Mouse (Mus musculus) heart, adult 11 months (tissue): ENCODE results near the gene Glb1l.
"Not testable (repeated sequence)": the region's sequence is repeated elsewhere in the genome, so short reads cannot be mapped to it uniquely, and the experiment has no call there.

Experiments
- DNase-seq: peaks from one replicate; pipeline ENCODE4 v3.0.0; 2022

The Glb1l gene

DNA sequence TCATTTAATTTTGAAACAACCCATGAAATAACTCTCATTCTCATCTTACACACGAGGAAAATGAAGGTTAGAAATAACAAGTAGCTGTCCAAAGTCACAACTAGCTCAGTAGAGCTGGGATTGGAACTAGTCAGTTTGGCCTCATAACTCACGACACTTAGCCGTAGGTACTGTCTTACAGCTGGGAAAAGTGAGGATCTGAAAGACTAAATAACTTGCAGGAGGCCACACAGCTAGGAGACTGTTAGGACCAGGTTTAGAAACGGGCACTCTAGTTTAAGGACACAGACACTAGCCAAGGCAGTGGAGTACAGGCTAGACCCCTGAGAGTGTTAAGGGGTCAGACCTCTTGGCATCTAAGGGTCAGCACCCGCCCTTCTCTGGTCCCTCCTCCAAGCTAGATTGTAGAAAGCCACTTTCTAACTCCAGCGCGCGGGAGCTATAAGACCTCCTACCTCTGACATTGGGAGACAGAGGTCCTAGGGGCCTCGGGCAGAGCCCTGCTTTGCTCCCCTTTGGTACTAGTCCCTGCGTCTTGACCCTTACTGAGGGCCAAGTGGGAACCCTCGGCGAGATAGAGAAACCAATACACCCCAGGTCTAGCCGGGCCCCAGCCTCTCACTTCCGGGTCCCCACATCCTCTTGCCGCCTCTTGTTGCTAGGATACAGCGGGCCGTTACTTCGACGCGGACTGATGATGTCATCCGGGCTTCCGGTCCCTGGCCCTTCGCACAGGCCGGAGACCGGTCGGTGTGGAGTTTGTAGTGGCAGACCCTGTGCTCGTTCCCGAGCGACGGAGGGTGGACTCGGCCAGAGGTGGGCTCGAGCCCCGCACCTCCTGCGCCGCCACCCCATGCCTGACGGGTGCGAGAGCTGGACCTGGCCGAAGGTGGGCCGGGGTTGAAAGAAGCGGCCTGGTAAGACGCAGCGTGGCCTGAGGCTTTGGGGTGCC, at the start of gene Glb1l, which contains the start of gene Stk16:
Gene Glb1l (minus strand): TSS at position 678 of the 952 bp plus-strand sequence.
Gene Stk16 (plus strand): TSS at position 703 of the 952 bp plus-strand sequence.
- DNase-seq, result peak; percentile 100

DNA sequence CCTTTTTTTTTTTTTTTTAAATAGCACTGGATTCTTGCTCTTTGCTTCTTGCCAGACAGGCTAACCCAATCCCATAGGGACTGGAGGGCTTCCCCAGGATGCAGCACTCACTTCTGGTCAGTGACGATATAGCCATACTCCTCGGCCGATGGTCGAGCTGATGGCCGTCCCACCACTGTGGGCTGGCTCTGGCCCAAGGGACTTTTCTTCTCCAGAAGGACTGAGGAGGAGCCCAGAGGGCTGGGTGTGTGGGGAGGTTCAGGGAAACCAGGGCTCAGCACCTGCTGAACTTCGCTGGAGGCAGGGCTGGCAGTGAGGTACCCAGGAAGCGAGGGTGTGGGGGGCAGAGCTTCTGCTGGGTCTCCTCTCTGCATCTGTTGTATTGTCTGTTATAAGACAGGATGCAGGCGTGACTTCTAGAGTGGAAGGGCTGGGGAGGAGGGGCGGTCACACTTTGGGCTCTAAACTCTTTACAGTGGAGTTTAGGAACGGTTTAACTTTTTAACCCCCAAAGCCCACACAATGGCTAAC, 45.0 kb upstream of the Glb1l start:
- peak; percentile 94 for DNase-seq

DNA sequence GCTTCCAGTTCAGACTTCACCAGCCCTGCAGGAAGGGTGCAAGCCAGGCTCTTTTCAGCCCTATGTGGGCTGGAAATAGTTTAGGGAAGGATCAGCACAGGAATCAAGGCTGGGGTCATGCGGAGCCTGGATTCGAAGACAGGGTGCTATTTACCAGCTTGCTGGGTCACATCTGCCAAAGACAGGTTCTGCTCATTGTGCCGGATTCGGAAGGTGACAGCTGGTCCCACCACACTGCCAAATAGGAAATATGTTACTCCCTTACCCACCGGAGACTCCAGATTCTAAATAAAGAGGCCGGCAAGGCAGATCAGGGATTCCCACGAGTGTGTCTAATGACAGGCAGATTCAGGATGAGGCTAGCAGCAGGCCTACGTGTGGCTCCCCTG, 44.0 kb upstream of the Glb1l start:
- DNase-seq, result peak; percentile 90

DNA sequence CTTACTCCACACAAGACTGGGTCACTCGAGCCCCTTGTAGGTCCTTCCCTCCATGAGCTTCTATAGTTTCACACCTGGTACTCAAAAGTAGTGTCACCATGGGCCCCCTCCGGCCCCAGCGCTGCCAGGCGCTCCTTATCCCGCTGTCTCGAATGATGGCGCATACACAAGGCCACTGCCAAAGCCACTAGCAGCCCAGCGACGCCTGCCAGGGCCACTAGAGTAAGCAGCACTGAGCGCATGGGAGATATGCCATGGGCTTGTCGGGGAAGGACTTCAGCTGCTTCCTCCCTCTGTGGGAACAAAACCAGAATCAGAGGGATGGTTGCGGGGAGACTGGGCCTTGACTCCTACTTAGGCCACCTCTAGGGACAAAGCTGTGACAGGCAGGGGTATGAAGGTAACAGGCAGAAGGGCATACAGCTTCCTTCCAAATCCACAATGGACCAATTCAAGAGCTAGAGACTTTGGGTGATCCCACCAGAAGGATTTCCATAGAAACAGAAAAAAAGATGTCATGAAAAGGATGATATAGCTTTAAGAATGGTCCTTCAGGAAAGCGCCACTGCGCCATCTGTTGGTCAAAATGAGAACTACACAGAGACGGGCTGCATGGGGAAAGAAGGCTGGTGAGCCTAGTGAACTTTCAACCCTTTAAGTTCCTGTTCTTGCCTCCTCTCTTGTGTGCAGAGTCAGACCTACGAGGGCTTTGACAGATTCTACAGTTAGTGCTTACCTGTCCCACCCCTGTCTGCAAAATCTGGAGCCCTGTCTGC, 43.4 kb upstream of the Glb1l start:
- peak; percentile 95 for DNase-seq

DNA sequence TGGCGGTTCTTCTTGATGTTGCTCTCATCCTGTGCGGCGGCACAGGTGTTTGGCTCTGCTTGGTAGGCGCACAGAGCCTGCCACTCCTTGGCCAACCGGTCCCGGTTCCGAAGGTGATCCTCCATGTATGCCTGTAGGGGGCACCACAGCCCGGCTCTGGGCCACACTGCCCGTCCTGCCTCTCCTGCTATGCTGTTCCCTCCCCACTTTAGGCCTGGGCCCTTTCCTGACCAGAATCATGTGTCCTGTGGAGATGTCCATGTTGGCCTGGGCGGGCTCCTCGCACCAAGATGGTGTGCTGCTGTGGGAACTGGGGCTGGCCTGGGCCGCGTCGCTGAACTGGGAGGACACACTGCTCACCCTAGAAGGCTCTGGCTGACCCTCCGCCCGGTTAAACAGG, 42.4 kb upstream of the Glb1l start:
- no peak for DNase-seq

DNA sequence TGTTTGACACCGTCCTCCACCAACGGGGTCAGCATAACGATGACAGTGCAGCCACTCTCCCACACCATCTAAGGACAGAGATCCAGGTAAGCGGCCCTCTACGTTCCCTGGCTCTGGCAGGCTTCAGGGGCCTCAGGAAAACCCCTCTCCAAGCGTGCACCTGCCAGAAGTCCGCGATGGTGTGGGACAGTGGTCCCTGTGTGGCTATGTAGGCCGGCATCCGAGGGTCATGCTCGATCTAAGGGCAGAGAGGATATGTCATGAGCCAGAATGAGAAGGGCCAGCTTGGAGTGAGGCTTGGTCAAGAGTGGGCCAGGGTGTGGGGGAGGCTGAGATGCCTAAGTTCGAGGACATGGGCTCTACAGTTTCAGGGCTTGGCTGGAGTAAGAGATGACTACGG, 41.7 kb upstream of the Glb1l start:
- DNase-seq, result peak; percentile 89

DNA sequence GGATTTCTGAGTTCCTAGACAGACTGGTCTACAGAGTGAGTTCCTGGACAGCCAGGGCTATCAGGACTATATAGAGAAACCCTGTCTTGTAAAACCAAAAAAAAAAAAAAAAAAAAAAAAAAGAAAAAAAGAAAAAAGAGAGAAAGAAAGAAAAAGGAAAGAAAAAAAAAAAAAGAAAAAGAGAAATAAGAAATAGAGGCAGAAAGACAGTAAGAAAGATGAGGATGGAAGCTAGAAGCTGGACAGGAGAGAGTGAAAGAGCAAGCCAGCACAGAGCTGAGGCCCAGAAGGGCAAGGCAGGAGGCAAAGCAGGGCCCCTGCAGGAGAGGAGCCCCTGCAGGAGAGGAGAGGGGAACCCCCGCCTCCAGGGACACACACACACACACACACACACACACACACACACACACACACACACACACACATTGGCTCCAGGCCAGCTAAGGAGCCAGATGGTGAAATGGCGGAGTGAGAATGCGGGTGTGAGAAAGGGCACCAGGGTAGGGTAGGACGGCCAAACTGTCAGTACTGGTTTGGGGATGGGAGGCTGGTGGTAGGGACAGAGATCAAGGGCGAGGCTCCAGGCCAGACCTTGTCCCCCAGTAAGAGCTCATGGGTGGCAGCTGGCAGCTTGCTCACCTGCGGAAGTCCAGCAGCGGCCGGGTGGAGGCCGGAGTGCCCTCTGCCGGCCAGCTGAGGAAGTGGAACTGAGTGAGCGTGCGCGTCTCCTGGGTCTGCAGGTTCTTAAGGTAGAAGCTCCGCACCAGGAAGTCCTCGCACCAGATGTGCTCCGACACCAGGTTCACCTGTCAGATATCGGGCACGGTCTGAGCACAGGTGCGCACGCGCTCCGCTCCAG, 40.7 kb upstream of the Glb1l start:
- peak; percentile 97 for DNase-seq

DNA sequence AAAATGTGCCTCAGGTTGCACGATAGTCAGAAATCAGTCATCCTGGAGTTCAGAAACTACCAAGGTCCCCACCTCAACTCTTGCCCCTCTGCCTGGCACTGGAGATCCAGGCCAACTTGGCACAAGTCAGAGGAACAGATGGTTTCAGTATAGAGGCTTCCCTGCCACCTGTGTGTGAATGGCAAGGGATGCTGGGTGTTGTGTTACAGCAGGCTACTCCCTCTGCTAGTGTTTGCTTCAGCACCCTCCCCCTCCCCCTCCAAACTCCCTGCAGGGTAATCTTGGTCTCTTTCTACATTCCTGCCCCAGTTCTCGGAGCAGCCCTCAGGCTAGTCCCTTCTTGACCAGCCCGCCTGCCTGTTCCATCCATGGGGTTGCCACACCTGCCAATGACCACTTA, 39.9 kb upstream of the Glb1l start:
- peak; percentile 82 for DNase-seq

DNA sequence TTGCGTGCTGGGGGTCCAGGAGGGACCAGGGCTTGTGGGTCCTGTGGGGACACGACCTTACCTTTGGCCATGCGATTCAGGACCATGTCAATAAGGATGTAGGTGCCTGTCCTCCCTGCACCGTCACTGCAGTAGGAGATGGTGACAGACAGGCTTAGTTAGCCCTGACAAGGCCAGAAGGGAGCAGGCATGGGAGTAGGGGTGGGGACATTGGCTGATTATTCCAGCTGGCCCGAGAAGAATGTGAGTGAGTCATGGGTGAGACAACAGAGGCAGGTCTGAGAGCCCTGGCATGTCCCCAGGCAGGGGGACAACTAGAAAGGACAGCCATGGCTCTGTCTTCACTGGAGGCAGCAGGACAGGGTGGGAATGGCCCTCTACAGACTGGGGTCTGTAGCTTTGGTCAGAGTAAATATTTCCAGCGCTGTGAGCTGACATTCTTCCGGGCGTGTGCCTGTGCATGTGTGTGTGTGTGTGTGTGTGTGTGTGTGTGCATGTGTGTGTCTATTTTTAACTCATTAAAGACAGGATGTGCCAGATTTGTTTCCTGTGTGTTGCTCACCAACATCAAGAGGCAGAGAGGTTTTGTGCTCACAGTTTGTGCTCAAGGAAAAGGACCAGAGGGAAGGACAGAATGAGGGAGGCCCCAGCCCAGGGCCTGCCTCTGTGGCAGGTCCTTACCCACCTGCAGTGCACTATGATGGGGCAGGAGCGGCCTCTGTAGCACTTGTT, 37.6 kb upstream of the Glb1l start:
- peak; percentile 97 for DNase-seq

DNA sequence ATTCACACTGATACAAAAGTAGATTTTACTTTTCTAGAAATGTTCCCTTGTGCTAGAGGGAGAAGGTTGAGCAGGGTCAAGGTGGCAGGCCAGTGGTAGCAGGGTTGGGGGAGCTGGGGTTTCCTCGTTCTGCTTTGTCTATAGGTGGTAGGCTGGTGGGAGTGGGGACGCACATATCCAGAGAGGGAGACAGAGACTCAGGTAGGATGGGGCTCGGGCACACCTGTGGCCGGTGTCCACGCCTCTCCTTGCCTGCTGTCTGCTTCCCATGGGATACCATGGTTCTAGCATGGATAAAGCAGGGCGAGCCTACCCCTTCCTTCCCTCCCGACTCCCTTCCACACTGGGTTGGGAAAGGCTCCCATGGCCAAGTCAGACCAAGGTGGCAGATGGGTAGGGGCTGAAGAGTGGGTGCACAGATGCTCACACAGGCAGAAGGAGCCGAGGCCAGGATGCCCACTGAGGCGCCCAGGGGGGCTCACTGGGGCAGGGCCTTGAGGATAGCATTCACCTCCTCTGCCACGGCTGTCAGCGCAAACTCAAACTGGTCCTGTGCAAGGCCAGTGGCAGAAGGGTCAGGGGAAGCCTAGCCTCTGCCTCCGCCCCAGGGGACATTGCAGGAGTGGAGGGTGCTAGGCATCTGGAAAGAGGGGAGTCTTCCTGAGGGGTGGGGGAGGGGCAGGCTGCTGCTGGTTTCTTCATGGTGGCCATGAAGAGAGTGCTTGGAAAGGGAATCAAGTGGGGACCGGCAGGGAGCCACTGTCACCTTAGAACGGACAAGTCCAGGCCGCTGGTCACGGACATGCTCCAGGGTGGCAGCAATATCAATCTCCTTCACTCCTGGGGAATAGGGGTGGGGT, 36.7 kb upstream of the Glb1l start:
- peak; percentile 92 for DNase-seq

DNA sequence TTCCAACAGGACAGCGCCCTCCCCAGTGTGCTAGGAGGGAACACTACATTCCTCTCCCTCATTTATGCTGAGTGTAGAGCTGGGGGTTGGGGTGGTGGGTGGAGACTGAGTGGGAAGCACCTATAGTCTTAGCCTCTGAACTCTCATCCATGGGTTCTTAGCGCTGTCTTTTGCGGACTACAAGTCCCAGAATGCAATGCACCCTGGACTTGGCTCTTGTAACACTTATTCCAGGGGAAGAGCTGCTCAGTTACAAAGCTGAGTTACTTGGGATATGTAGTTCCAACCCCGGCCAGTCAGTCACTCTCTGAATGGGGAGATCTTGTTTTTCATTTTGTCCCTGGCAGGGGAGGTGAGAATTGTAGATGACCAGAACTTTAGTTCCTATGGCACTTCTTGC, 34.2 kb upstream of the Glb1l start:
- DNase-seq, result peak; percentile 96

DNA sequence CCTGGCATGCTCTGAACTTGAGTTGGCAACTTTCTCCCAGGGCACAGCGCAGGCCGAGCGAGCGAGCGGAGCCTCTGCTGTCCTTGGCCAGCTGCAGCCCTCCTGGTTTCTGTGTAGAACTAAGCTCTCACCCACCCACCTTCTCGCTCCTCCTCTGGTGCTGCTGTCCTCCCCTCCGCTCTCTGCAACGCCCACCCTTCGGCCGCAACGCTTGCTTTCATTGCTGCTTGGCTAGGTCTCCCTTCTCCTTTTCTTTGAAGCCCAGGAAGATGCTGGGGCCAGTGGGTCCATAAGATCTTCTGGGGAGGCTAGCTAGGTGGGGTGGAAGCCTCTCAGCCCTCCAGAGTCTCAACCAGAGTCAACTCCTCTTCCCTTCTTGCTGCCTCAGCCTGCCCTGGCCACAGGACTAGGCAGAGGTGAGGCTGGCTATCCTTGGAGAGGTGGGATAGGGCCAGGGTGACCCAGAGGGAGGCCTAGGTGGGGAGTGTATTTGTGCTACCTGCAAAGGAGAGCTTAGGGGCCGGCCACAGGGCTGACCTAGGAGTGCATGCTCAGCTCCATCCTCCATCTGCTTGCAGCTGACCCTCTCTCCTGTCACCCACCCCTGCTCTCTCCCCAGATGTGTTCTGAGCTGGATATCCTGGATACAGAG, 33.7 kb upstream of the Glb1l start:
- peak; percentile 91 for DNase-seq

DNA sequence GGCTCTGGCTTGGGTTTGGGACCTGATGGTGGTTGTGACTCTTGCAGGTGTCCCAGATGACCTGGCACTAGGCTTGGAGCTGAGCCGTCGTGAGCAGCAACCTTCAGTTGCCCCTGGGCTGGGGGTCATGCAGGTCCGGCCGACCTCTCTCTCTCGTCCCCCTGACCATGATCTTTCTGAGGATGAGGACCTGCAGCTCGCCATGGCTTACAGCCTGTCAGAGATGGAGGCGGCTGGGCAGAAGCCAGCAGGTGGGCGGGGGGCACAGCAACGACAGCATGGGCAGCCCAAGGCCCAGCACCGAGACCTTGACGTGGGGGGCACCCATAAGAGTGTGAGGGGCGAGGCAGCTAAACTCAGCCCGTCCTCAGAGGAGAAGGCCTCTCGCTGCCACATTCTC, 32.8 kb upstream of the Glb1l start:
- no peak for DNase-seq

DNA sequence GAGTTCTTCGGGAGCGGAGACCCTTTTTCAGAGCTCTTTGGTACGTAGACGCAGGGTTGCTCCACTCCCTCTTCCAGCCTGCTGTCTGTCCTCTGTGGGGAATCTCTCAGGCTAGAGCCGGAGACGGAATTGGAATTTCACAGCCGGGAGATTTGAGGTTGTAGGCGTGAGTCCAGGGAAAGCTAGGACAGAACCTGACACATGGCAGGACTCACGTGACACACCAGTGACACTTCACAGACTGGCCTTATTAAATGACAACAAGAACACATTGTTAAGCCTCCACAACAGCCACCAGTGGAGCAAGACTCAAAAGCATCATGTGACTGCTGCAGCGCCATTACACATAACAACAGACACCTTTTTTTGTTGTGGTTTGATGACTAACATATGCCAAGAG, 29.0 kb upstream of the Glb1l start:
- peak; percentile 96 for DNase-seq

DNA sequence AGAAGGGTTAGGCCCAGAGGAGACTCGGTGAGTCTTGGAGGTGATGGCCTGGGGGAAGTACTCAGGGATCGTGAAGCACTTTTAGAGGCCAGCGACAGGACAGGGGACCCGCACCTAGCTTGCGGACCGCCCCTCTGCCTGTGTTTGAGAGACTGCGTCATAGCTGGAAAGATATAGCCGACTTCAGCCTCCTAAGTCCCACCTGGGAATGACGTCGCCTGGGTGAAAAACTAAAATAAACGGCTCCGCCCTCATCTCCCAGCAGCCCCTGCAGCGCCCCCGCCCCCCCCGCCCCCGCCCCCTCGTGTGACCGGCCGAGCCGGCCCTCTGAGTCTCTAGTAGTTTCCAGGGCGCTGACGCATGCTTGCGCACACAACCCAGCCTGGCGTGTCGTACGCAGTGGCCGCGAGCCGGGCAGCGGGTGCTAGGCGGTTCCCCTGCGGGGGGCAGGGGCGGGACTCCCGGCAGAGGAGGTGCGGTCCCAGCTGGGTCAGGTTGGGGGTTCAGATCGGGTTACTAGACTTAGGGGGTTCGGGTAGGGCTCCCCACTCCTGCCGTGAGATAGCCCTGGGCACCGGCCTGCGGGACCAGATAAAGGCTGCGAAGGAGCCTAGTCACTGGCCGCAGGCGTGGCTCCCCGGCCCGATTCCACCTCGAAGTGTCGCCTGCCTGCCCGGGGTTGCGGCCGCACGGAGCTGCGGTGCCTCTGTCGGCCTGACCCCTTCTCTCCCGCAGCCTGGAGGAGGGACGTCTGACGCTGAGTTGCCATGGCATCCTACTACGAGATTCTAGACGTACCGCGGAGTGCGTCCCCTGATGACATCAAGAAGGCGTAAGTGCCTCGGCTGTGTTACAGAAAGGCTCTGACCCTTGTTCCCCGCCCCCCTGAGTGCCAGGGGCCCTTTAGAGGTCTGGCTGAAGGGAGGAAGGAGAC, 25.8 kb upstream of the Glb1l start, which contains the start of gene Dnajb2:
Gene Dnajb2 (plus strand): TSS at position 290 of the 934 bp plus-strand sequence.
- DNase-seq, result peak; percentile 99

DNA sequence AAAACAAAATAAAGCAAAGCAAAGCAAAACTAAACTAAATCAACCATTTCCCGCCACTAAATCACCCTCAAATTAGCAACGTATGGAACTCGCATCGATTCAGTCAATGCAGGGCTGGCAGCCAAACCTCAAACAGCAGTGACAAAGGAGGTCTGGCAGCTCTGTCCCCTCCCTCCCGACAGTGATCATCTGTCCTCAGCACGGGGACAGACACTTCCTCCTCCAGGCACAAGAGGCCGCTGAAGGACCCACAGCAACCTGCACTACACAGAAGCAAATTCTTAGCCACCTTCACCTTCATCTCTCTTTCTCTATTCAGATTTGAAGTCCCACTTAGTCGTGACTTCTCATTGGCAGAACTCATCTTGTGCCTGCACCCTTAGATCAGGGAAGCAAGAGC, 24.0 kb upstream of the Glb1l start:
- peak; percentile 97 for DNase-seq

DNA sequence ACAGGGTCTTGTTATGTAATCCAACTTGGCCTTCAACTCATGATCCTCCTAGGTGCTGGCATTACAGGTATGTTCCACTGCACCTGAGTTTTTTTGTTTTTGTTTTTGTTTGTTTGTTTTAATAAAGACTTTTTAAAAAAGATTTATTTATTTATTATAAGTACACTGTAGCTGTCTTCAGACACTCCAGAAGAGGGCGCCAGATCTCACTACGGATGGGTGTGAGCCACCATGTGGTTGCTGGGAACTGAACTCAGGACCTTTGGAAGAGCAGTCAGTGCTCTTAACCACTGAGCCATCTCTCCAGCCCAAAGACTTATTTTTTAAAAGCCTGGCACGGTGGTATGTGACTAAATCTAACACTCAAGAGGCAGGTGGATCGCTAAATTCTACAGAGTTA, 21.9 kb upstream of the Glb1l start:
- DNase-seq, result not testable (repeated sequence)

DNA sequence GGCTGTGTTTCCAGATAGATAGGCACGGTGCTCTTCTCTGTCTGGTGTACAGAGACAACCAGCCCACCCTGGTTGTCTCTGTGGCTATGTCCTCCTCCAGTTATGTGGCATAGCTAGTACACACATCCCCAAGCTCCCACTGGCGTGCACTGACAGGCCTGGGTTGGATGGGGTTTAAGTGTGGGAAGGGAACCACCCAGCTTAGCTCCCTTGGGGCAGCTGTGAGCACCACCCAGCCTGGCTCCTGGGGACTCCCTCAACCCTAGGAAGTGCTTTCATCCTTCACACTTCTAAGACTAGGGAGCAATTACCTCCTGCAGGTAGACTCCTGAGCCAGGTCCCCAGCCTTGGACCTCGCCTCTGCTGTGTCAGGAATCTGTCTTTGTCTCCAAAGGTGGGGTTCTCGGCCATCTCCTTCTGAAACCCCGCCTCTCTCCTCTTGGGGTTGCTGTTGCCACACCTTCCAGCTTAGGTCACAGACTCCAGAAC, 21.1 kb upstream of the Glb1l start, which contains the start of gene A630095N17Rik:
Gene A630095N17Rik (minus strand): TSS at position 439 of the 489 bp plus-strand sequence.
- DNase-seq, result no peak

DNA sequence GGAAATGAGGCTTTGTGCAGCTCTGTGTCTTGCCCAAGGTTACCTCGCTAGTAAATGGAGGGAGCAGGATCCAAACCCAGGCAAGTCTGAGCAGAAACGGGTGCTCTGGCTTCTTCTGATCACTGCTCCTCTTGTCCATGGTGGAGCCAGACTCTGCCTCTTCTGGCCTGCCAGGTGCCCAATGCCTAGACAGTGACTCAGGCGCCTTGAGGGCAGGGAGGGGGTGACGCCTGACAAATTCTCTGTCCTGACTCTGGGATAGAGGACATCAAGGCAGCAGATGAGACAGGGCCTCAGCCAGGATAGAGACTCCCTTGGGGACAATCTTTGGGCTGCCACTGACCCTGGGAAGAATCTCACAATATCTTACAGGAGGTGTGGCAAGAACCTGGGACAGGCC, 20.6 kb upstream of the Glb1l start:
- no peak for DNase-seq
